Mouse (Mus musculus) MEL (cell line): Measurements from ENCODE around the gene Psmb7. TPM values are rescaled to one million over a fixed set of nuclear protein-coding genes. Genes with fewer than 3 reads are reported as not detected.

Experiments
- DNase-seq: peaks from one replicate; pipeline ENCODE4 v3.0.0; 2011; ENCODE audit warnings: low read depth, low spot score
- H3K27ac ChIP-seq: 2 replicates; pipeline ENCODE4 v1.5.1; 2012; ENCODE audit warnings: low read depth, mild to moderate bottlenecking, control low read depth, low read length, moderate library complexity; ENCODE audit not compliant: control insufficient read depth
- H3K27me3 ChIP-seq, 2 experiments: fragments of 150-350 bp in 1 of 2; sonication (generic) in 1 of 2; 2 replicates each; pipeline ENCODE4 v1.6.1; 2012; ENCODE audit warnings: low read length in 2 of 2, mild to moderate bottlenecking in 2 of 2, improper control_type of control experiment in 1 of 2, moderate library complexity in 1 of 2; ENCODE audit not compliant: insufficient read depth in 2 of 2, control insufficient read depth in 1 of 2
- H3K36me3 ChIP-seq, 2 experiments: 2 replicates each; pipeline ENCODE4 v1.6.1; 2012 to 2014; ENCODE audit warnings: low read length in 2 of 2, improper control_type of control experiment in 1 of 2, inconsistent platforms in 1 of 2, mild to moderate bottlenecking in 1 of 2; ENCODE audit not compliant: insufficient read depth in 2 of 2, control insufficient read depth in 1 of 2
- H3K4me1 ChIP-seq, 2 experiments: fragments of 150-350 bp in 1 of 2; sonication (generic) in 1 of 2; 2 replicates each; pipeline ENCODE4 v1.6.1; 2012; ENCODE audit warnings: low read length in 2 of 2, improper control_type of control experiment in 1 of 2, mild to moderate bottlenecking in 1 of 2; ENCODE audit not compliant: insufficient read depth in 2 of 2, control insufficient read depth in 1 of 2
- H3K4me3 ChIP-seq, 2 experiments: fragments of 150-350 bp in 1 of 2; sonication (generic) in 1 of 2; 2 replicates each; pipeline ENCODE4 v1.5.1; 2012; ENCODE audit warnings: low read depth in 2 of 2, low read length in 2 of 2, mild to moderate bottlenecking in 2 of 2, moderate library complexity in 2 of 2, control low read depth in 1 of 2, improper control_type of control experiment in 1 of 2; ENCODE audit not compliant: control insufficient read depth in 1 of 2, insufficient read depth in 1 of 2
- H3K79me2 ChIP-seq: 2 replicates; pipeline ENCODE4 v1.6.1; 2012; ENCODE audit warnings: mild to moderate bottlenecking, low read length, moderate library complexity; ENCODE audit not compliant: control insufficient read depth, poor library complexity, insufficient read depth
- H3K9ac ChIP-seq: 2 replicates; pipeline ENCODE4 v1.6.1; 2012; ENCODE audit warnings: low read depth, mild to moderate bottlenecking, control low read depth, low read length, moderate library complexity; ENCODE audit not compliant: control insufficient read depth, poor library complexity, severe bottlenecking
- H3K9me3 ChIP-seq: fragments of 150-350 bp; sonication (generic); replicated peaks from 2 replicates; pipeline ENCODE4 v1.6.1; 2012; ENCODE audit warnings: mild to moderate bottlenecking, low read length, improper control_type of control experiment, moderate library complexity; ENCODE audit not compliant: insufficient read depth
- BHLHE40 ChIP-seq: IDR thresholded peaks from 2 replicates; pipeline ENCODE4 v1.6.1; 2012; ENCODE audit warnings: low read depth, mild to moderate bottlenecking, inconsistent platforms, low read length, improper control_type of control experiment, borderline replicate concordance
- CTCF ChIP-seq, 3 experiments: IDR thresholded peaks in 2 of 3; conservative IDR thresholded peaks in 1 of 3; 2 replicates each; pipeline ENCODE4 v1.5.1; 2011 to 2012; ENCODE audit warnings: low read length in 3 of 3, low read depth in 2 of 3, mild to moderate bottlenecking in 2 of 3, improper control_type of control experiment in 1 of 3, inconsistent platforms in 1 of 3, mixed read lengths in 1 of 3, moderate library complexity in 1 of 3; ENCODE audit not compliant: control insufficient read depth in 1 of 3, insufficient read depth in 1 of 3, poor library complexity in 1 of 3, severe bottlenecking in 1 of 3
- E2F4 ChIP-seq: IDR thresholded peaks from 2 replicates; pipeline ENCODE4 v1.6.1; 2011; ENCODE audit warnings: low read depth, low read length, improper control_type of control experiment, borderline replicate concordance
- ELF1 ChIP-seq: IDR thresholded peaks from 2 replicates; pipeline ENCODE4 v1.6.1; 2014; ENCODE audit warnings: low read depth, mild to moderate bottlenecking, inconsistent platforms, low read length, improper control_type of control experiment, moderate library complexity
- EP300 ChIP-seq, 2 experiments: IDR thresholded peaks; 2 replicates each; pipeline ENCODE4 v1.6.1; 2011; ENCODE audit warnings: improper control_type of control experiment in 2 of 2, low read length in 2 of 2, low read depth in 1 of 2, mild to moderate bottlenecking in 1 of 2
- MAZ ChIP-seq: IDR thresholded peaks from 2 replicates; pipeline ENCODE4 v1.6.1; 2012; ENCODE audit warnings: low read depth, mild to moderate bottlenecking, inconsistent platforms, low read length, improper control_type of control experiment
- MEF2A ChIP-seq: IDR thresholded peaks from 2 replicates; pipeline ENCODE4 v1.6.1; 2014; ENCODE audit warnings: low read depth, mild to moderate bottlenecking, inconsistent platforms, low read length, improper control_type of control experiment; ENCODE audit not compliant: poor library complexity, insufficient replicate concordance, severe bottlenecking; ENCODE audit errors: extremely low read depth
- MYC ChIP-seq: IDR thresholded peaks from 2 replicates; pipeline ENCODE4 v1.6.1; 2011; ENCODE audit warnings: low read depth, mild to moderate bottlenecking, low read length, improper control_type of control experiment, moderate library complexity
- NRF1 ChIP-seq: IDR thresholded peaks from 2 replicates; pipeline ENCODE4 v1.6.1; 2014; ENCODE audit warnings: low read depth, mild to moderate bottlenecking, inconsistent platforms, low read length, improper control_type of control experiment, moderate library complexity; ENCODE audit not compliant: poor library complexity, insufficient read depth, severe bottlenecking
- POLR2A ChIP-seq, 2 experiments: IDR thresholded peaks; 2 replicates each; pipeline ENCODE4 v1.6.1; 2011 to 2012; ENCODE audit warnings: low read length in 2 of 2, mild to moderate bottlenecking in 2 of 2, control low read depth in 1 of 2, improper control_type of control experiment in 1 of 2, low read depth in 1 of 2, moderate library complexity in 1 of 2; ENCODE audit not compliant: control insufficient read depth in 1 of 2, insufficient read depth in 1 of 2, poor library complexity in 1 of 2
- POLR2AphosphoS2 ChIP-seq: IDR thresholded peaks from 2 replicates; pipeline ENCODE4 v1.6.1; 2011; ENCODE audit warnings: low read length, improper control_type of control experiment
- RAD21 ChIP-seq: IDR thresholded peaks from 2 replicates; pipeline ENCODE4 v1.6.1; 2011; ENCODE audit warnings: mild to moderate bottlenecking, low read depth, low read length, improper control_type of control experiment
- RCOR1 ChIP-seq: IDR thresholded peaks from 2 replicates; pipeline ENCODE4 v1.6.1; 2012; ENCODE audit warnings: low read depth, mild to moderate bottlenecking, inconsistent platforms, low read length, improper control_type of control experiment
- SIN3A ChIP-seq: IDR thresholded peaks from 2 replicates; pipeline ENCODE4 v1.6.1; 2012; ENCODE audit warnings: low read length, improper control_type of control experiment, inconsistent platforms
- TBP ChIP-seq: IDR thresholded peaks from 2 replicates; pipeline ENCODE4 v1.8.0; 2011; ENCODE audit warnings: low read depth, low read length, improper control_type of control experiment
- TCF12 ChIP-seq: IDR thresholded peaks from 2 replicates; pipeline ENCODE4 v1.6.1; 2014; ENCODE audit warnings: low read depth, mild to moderate bottlenecking, inconsistent platforms, low read length, improper control_type of control experiment, moderate library complexity
- ZKSCAN1 ChIP-seq: IDR thresholded peaks from 2 replicates; pipeline ENCODE4 v1.6.1; 2012; ENCODE audit warnings: low read depth, mild to moderate bottlenecking, inconsistent platforms, low read length, improper control_type of control experiment, moderate library complexity
- polyA plus RNA-seq, 2 experiments: library from polyadenylated mRNA; stranded (reverse) in 1 of 2; unstranded in 1 of 2; fragments of >175 nt in 1 of 2; fragments of >200 nt in 1 of 2; gene quantifications; 2 replicates each; pipeline versions ENCODE4 v1.2.1 to v1.2.4; 2012; ENCODE audit warnings: low replicate concordance in 2 of 2, low read depth in 1 of 2; ENCODE audit not compliant: insufficient read length in 2 of 2, insufficient read depth in 1 of 2, missing spikeins in 1 of 2
- total RNA-seq: library from RNA; depleted of rRNA; stranded (reverse); fragments of 300-350 nt; gene quantifications from 2 replicates; pipeline ENCODE4 v1.2.3, GENCODE M21; 2012

The Psmb7 gene
- total and polyA plus RNA-seq, 3 experiments: 337 to 367 TPM; not detected in 1

GRCm38 (mm10) chr2:38541101-38541500 lies 102.8 kb downstream of the Psmb7 start:
- TF ChIP-seq EP300 (IDR thresholded peaks at IDR 0.05; ENCODE audit: low read depth in 1 of 2, low read length in 2 of 2) (no peak), CTCF (IDR thresholded peaks at IDR 0.05 in 2 of 3, conservative IDR thresholded peaks at IDR 0.05 in 1 of 3; ENCODE audit: control insufficient read depth in 1 of 3, insufficient read depth in 1 of 3, low read depth in 2 of 3, low read length in 3 of 3, poor library complexity in 1 of 3, severe bottlenecking in 1 of 3) (no peak), ZKSCAN1 (no peak), NRF1 (no peak), POLR2AphosphoS2 (no peak), RAD21 (no peak), SIN3A (no peak), E2F4 (no peak), RCOR1 (no peak), MEF2A (no peak), ELF1 (no peak), MYC (no peak), MAZ (no peak), POLR2A (IDR thresholded peaks at IDR 0.05; ENCODE audit: control insufficient read depth in 1 of 2, insufficient read depth in 1 of 2, low read depth in 1 of 2, low read length in 2 of 2, poor library complexity in 1 of 2) (no peak)
- Histone ChIP-seq H3K4me3 (no peak overlapping the region), H3K27me3 (no peaks in the 10 kb centered on the region), H3K27ac (no peak overlapping the region), H3K36me3 (peaks cover 0 to 5% of the 10 kb centered on the region in 2 experiments; a peak in 1 of 4 replicates), H3K4me1 (peaks cover 0 to 15% of the 10 kb centered on the region in 2 experiments; a peak in 3 of 4 replicates), H3K79me2 (no peaks in the 10 kb centered on the region), H3K9me3 (no peaks in the 10 kb centered on the region), H3K9ac (no peak overlapping the region)
- DNase-seq: no peak

GRCm38 (mm10) chr2:38540666-38541065 lies 103.2 kb downstream of the Psmb7 start:
- H3K9ac ChIP-seq: no peak overlapping the region
- DNase-seq: no peak
- no peaks in the 10 kb centered on the region for H3K9me3 ChIP-seq
- H3K27me3 ChIP-seq: no peaks in the 10 kb centered on the region
- no peak overlapping the region for H3K4me3 ChIP-seq
- H3K36me3 ChIP-seq: peaks cover 0 to 9% of the 10 kb centered on the region in 2 experiments; a peak in 1 of 4 replicates
- H3K27ac ChIP-seq: no peak overlapping the region
- TF ChIP-seq TBP (no peak), MEF2A (no peak), TCF12 (no peak), BHLHE40 (no peak)
- H3K79me2 ChIP-seq: no peaks in the 10 kb centered on the region
- peaks cover 0 to 19% of the 10 kb centered on the region in 2 experiments; a peak in 3 of 4 replicates for H3K4me1 ChIP-seq
